Mouse (Mus musculus): ENCODE measurements around the gene Fndc4. TPM values are rescaled to one million over a fixed set of nuclear protein-coding genes. Genes with fewer than 3 reads are reported as not detected.

The Fndc4 gene
- polyA plus RNA-seq, 1 experiment from 2014 or later, result 74.4 TPM

DNA sequence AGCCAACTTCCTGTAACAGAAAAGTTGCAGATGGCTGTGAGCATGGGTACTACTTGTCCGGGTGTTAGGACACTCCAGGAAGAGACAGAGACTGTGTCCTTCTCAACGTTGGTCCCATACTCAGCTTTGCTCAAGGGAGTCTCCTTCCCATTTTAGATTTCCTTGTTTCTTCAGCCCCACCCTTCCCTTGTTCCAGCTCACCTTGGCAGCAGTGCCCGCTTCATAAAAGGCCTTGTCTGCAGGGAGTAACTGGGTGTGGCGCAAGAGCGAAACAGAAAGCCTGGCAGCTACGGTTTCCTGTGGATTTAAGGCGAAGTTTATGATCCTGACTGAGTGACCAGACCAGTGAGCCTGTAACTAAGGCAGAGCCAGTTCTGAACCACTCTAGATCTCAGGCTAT lies 41.4 kb downstream of the Fndc4 start:
- 77% methylated on average over 7 of the region's 7 CpGs for WGBS
- ATAC-seq (ENCODE audit: low read depth), result no peak

DNA sequence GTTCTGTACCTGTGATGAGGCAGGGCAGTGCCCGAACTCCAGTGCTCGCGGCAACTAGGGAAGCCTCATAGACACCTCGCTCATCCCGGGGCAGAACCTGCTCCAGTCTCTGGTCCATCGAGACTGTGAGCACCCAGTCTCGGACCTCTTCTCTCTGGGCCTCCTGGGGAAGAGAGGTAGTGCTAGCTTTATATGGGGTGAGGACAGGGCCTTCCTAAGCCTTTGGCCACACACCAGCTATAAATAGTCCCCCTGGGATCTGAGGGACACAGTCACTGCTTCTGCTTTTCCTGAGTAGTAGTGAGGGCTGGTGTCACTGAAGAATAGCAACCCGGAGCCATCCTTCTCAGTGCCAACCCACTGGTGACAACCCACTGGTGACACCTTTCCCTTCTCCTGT lies 42.1 kb downstream of the Fndc4 start:
- peaks cover 23% of the 10 kb centered on the region for H3K4me1 ChIP-seq (ENCODE audit: control insufficient read depth, insufficient read depth, low read length)
- 93% methylated on average over 8 of the region's 8 CpGs for WGBS
- no peak for ATAC-seq (ENCODE audit: low read depth)
- no peaks in the 10 kb centered on the region for H3K9me3 ChIP-seq (ENCODE audit: control insufficient read depth, low read length)
- peaks cover 85% of the 10 kb centered on the region for H3K36me3 ChIP-seq (ENCODE audit: control insufficient read depth, insufficient read depth, low read length)
- H3K4me3 ChIP-seq (ENCODE audit: low read depth, low read length), result no peak overlapping the region
- no peak overlapping the region for H3K4me2 ChIP-seq (ENCODE audit: low read depth, low read length)
- H3K27ac ChIP-seq (replicated peaks; ENCODE audit: low read depth, low read length), result peak overlapping the region; percentile 5; the same call in 1 of the 2 replicates
- no peak for DNase-seq (ENCODE audit: low spot score)
- 0 out of 2 replicates have a peak overlapping the region, but pooled peaks have one; percentile 0 for H3K9ac ChIP-seq (ENCODE audit: low read depth, low read length)
- H3K27me3 ChIP-seq (replicated peaks; ENCODE audit: control insufficient read depth, insufficient read depth, low read length), result no peaks in the 10 kb centered on the region

More for the DNA sequence above, 41.4 kb downstream of the Fndc4 start:
- peak; percentile 15 for DNase-seq (ENCODE audit: low spot score)
- Histone ChIP-seq H3K4me1 (ENCODE audit: control insufficient read depth, insufficient read depth, low read length) (peaks cover 23% of the 10 kb centered on the region), H3K36me3 (ENCODE audit: control insufficient read depth, insufficient read depth, low read length) (peaks cover 86% of the 10 kb centered on the region), H3K9ac (ENCODE audit: low read depth, low read length) (no peak overlapping the region), H3K9me3 (ENCODE audit: control insufficient read depth, low read length) (no peaks in the 10 kb centered on the region), H3K27me3 (replicated peaks; ENCODE audit: control insufficient read depth, insufficient read depth, low read length) (no peaks in the 10 kb centered on the region), H3K4me2 (ENCODE audit: low read depth, low read length) (no peak overlapping the region), H3K4me3 (ENCODE audit: low read depth, low read length) (no peak overlapping the region), H3K27ac (replicated peaks; ENCODE audit: low read depth, low read length) (no peak overlapping the region)

GRCm38 (mm10) chr5:31252795-31253545 lies 42.9 kb downstream of the Fndc4 start:
- Histone ChIP-seq H3K36me3 (ENCODE audit: control insufficient read depth, insufficient read depth, low read length) (peaks cover 86% of the 10 kb centered on the region), H3K9ac (ENCODE audit: low read depth, low read length) (peak overlapping the region; percentile 41; the same call in 1 of the 2 replicates), H3K9me3 (ENCODE audit: control insufficient read depth, low read length) (no peaks in the 10 kb centered on the region), H3K27ac (replicated peaks; ENCODE audit: low read depth, low read length) (peak overlapping the region; percentile 64), H3K4me1 (ENCODE audit: control insufficient read depth, insufficient read depth, low read length) (peaks cover 23% of the 10 kb centered on the region), H3K4me3 (ENCODE audit: low read depth, low read length) (peak overlapping the region; percentile 33; the same call in 1 of the 2 replicates), H3K27me3 (replicated peaks; ENCODE audit: control insufficient read depth, insufficient read depth, low read length) (no peaks in the 10 kb centered on the region), H3K4me2 (ENCODE audit: low read depth, low read length) (peak overlapping the region; percentile 48)
- ATAC-seq (ENCODE audit: low read depth), result peak; percentile 19; the same call in 1 of the 2 replicates
- DNase-seq (ENCODE audit: low spot score), result peak; percentile 76
- WGBS, result 44% methylated on average over 16 of the region's 16 CpGs

DNA sequence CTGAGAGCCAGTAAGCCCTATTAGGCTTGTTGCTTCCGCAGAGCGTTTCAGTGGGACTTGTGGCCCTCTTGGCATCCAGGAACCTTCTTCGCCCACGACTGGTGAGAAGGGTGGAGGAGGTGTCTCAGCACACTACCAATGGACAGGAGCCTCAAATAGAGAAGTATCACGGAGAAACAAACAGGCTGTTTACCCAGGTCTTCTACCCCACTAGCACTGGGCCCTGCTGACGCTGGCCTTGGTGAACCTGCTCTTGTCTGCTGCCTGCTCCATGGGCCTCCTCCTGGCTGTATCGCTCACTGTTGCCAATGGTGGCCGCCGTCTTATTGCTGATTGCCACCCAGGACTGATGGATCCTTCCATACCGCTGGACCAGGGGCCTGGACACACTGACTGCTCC lies 43.7 kb downstream of the Fndc4 start:
- ATAC-seq (ENCODE audit: low read depth) (no peak), DNase-seq (ENCODE audit: low spot score) (no peak)
- H3K9ac ChIP-seq (ENCODE audit: low read depth, low read length), result peak overlapping the region; percentile 41; the same call in 1 of the 2 replicates
- no peaks in the 10 kb centered on the region for H3K27me3 ChIP-seq (replicated peaks; ENCODE audit: control insufficient read depth, insufficient read depth, low read length)
- peak overlapping the region; percentile 33 for H3K4me3 ChIP-seq (ENCODE audit: low read depth, low read length)
- peaks cover 86% of the 10 kb centered on the region for H3K36me3 ChIP-seq (ENCODE audit: control insufficient read depth, insufficient read depth, low read length)
- no peaks in the 10 kb centered on the region for H3K9me3 ChIP-seq (ENCODE audit: control insufficient read depth, low read length)
- 62% methylated on average over 10 of the region's 10 CpGs for WGBS
- peak overlapping the region; percentile 64 for H3K27ac ChIP-seq (replicated peaks; ENCODE audit: low read depth, low read length)
- peak overlapping the region; percentile 48 for H3K4me2 ChIP-seq (ENCODE audit: low read depth, low read length)
- H3K4me1 ChIP-seq (ENCODE audit: control insufficient read depth, insufficient read depth, low read length), result peaks cover 23% of the 10 kb centered on the region

- DNase-seq (ENCODE audit: low spot score) (peak; percentile 64), ATAC-seq (ENCODE audit: low read depth) (peak; percentile 75)
- Histone ChIP-seq H3K36me3 (ENCODE audit: control insufficient read depth, insufficient read depth, low read length) (peaks cover 88% of the 10 kb centered on the region), H3K4me1 (ENCODE audit: control insufficient read depth, insufficient read depth, low read length) (peaks cover 23% of the 10 kb centered on the region), H3K4me2 (ENCODE audit: low read depth, low read length) (peak within 1 kb of the TSS; percentile 48), H3K27ac (replicated peaks; ENCODE audit: low read depth, low read length) (peak within 1 kb of the TSS; percentile 64), H3K9ac (ENCODE audit: low read depth, low read length) (peak within 1 kb of the TSS; percentile 56), H3K4me3 (ENCODE audit: low read depth, low read length) (peak within 1 kb of the TSS; percentile 33), H3K9me3 (ENCODE audit: control insufficient read depth, low read length) (no peaks in the 10 kb centered on the region), H3K27me3 (replicated peaks; ENCODE audit: control insufficient read depth, insufficient read depth, low read length) (no peaks in the 10 kb centered on the region)
- WGBS, result 17% methylated on average over 18 of the region's 47 CpGs
Observed at GRCm38 (mm10) chr5:31251541-31252101, 44.3 kb downstream of the Fndc4 start, which contains the start of gene Krtcap3. TSS of gene Krtcap3 (plus strand) at chr5:31251691.

DNA sequence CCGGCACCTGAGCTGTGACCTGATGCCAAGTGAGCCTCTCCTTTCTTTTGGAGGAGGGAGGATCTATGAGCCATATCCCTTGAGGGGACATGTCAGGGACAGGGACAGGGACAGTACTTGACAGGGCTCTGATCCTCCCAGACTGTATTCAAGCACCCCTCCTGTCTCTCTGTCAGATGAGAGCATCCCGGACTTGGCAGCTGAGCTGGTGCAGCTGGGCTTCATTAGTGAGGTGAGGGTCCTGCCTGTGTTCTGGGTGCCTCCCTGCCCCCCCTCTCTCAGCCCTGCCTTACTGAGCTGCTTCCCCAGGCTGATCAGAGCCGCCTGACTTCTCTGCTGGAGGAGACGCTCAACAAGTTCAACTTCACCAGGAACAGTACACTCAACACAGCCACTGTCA lies 45.2 kb downstream of the Fndc4 start:
- Histone ChIP-seq H3K4me3 (ENCODE audit: low read depth, low read length) (no peak overlapping the region), H3K4me1 (ENCODE audit: control insufficient read depth, insufficient read depth, low read length) (peaks cover 23% of the 10 kb centered on the region), H3K9ac (ENCODE audit: low read depth, low read length) (no peak overlapping the region), H3K9me3 (ENCODE audit: control insufficient read depth, low read length) (no peaks in the 10 kb centered on the region), H3K27ac (replicated peaks; ENCODE audit: low read depth, low read length) (peak overlapping the region; percentile 50; the same call in 1 of the 2 replicates), H3K4me2 (ENCODE audit: low read depth, low read length) (peak overlapping the region; percentile 48; the same call in 1 of the 2 replicates), H3K36me3 (ENCODE audit: control insufficient read depth, insufficient read depth, low read length) (peaks cover 96% of the 10 kb centered on the region), H3K27me3 (replicated peaks; ENCODE audit: control insufficient read depth, insufficient read depth, low read length) (no peaks in the 10 kb centered on the region)
- WGBS, result 42% methylated on average over 4 of the region's 4 CpGs
- DNase-seq (ENCODE audit: low spot score) (peak; percentile 71), ATAC-seq (ENCODE audit: low read depth) (peak; percentile 16)

Other genes starting within 250 kb of the Fndc4 start
- 189 and 195 TPM in 2 replicates for gene Atraid, start 247.8 kb downstream of the Fndc4 start, polyA plus RNA-seq (2014; fragmentation: Nextera tagmentation; extraction: Ambion mirVana)
- 14.9 and 17.6 TPM in 2 replicates for gene Slc5a6, start 247.2 kb downstream of the Fndc4 start, polyA plus RNA-seq (2014; fragmentation: Nextera tagmentation; extraction: Ambion mirVana)
- gene Cad, start 241.3 kb downstream of the Fndc4 start, polyA plus RNA-seq (2014; fragmentation: Nextera tagmentation; extraction: Ambion mirVana), result 29.1 and 30.2 TPM in 2 replicates
- not detected in 2 replicates for gene Dnajc5g, start 189.8 kb downstream of the Fndc4 start, polyA plus RNA-seq (2014; fragmentation: Nextera tagmentation; extraction: Ambion mirVana)
- gene Slc30a3, start 187.8 kb downstream of the Fndc4 start, polyA plus RNA-seq (2014; fragmentation: Nextera tagmentation; extraction: Ambion mirVana), result 0.84 and 0.93 TPM in 2 replicates
- gene Trim54, start 179.4 kb downstream of the Fndc4 start, polyA plus RNA-seq (2014; fragmentation: Nextera tagmentation; extraction: Ambion mirVana), result 11.6 and 16.3 TPM in 2 replicates
- gene Ucn, start 157.3 kb downstream of the Fndc4 start, polyA plus RNA-seq (2014; fragmentation: Nextera tagmentation; extraction: Ambion mirVana), result 0.39 TPM in 1 of 2 replicates, not detected in the other
- gene Mpv17, start 141.8 kb downstream of the Fndc4 start, polyA plus RNA-seq (2014; fragmentation: Nextera tagmentation; extraction: Ambion mirVana), result 47.7 and 54.6 TPM in 2 replicates
- gene Gm29609, start 116.2 kb downstream of the Fndc4 start, polyA plus RNA-seq (2014; fragmentation: Nextera tagmentation; extraction: Ambion mirVana), result 0.54 and 0.68 TPM in 2 replicates
- gene Gtf3c2, start 115.9 kb downstream of the Fndc4 start, polyA plus RNA-seq (2014; fragmentation: Nextera tagmentation; extraction: Ambion mirVana), result 47.5 and 59.9 TPM in 2 replicates
- gene Snx17, start 102.9 kb downstream of the Fndc4 start, polyA plus RNA-seq (2014; fragmentation: Nextera tagmentation; extraction: Ambion mirVana), result 124 and 141 TPM in 2 replicates
- gene Eif2b4, start 102.7 kb downstream of the Fndc4 start, polyA plus RNA-seq (2014; fragmentation: Nextera tagmentation; extraction: Ambion mirVana), result 55.5 and 58.0 TPM in 2 replicates
- 5.4 and 5.8 TPM in 2 replicates for gene Zfp513, start 93.8 kb downstream of the Fndc4 start, polyA plus RNA-seq (2014; fragmentation: Nextera tagmentation; extraction: Ambion mirVana)
- 102 and 107 TPM in 2 replicates for gene Ppm1g, start 75.4 kb downstream of the Fndc4 start, polyA plus RNA-seq (2014; fragmentation: Nextera tagmentation; extraction: Ambion mirVana)
- 157 and 172 TPM in 2 replicates for gene Nrbp1, start 55.2 kb downstream of the Fndc4 start, polyA plus RNA-seq (2014; fragmentation: Nextera tagmentation; extraction: Ambion mirVana)
- 0.68 and 0.83 TPM in 2 replicates for gene Gm9970, start 54.8 kb downstream of the Fndc4 start, polyA plus RNA-seq (2014; fragmentation: Nextera tagmentation; extraction: Ambion mirVana)
- 14.8 and 15.2 TPM in 2 replicates for gene Krtcap3, start 44.4 kb downstream of the Fndc4 start, polyA plus RNA-seq (2014; fragmentation: Nextera tagmentation; extraction: Ambion mirVana)
- 36.7 and 38.4 TPM in 2 replicates for gene Ift172, start 5.0 kb downstream of the Fndc4 start, polyA plus RNA-seq (2014; fragmentation: Nextera tagmentation; extraction: Ambion mirVana)
- gene Gckr, start 1.4 kb upstream of the Fndc4 start, polyA plus RNA-seq (2014; fragmentation: Nextera tagmentation; extraction: Ambion mirVana), result 0.17 and 0.31 TPM in 2 replicates
- gene Zfp512, start 156.4 kb upstream of the Fndc4 start, polyA plus RNA-seq (2014; fragmentation: Nextera tagmentation; extraction: Ambion mirVana), result 39.1 and 43.6 TPM in 2 replicates
- not detected in 2 replicates for gene 4930548H24Rik, start 189.7 kb upstream of the Fndc4 start, polyA plus RNA-seq (2014; fragmentation: Nextera tagmentation; extraction: Ambion mirVana)
- gene Gpn1, start 198.7 kb upstream of the Fndc4 start, polyA plus RNA-seq (2014; fragmentation: Nextera tagmentation; extraction: Ambion mirVana), result 43.0 and 53.1 TPM in 2 replicates
- gene Slc4a1ap, start 230.9 kb upstream of the Fndc4 start, polyA plus RNA-seq (2014; fragmentation: Nextera tagmentation; extraction: Ambion mirVana), result 22.4 and 23.4 TPM in 2 replicates
- gene Supt7l, start 231.7 kb upstream of the Fndc4 start, polyA plus RNA-seq (2014; fragmentation: Nextera tagmentation; extraction: Ambion mirVana), result 9.5 and 11.4 TPM in 2 replicates